Mouse (Mus musculus) embryo, embryonic 10.5 days (tissue): ENCODE measurements around the gene Ccr7.

Experiments used
- DNase-seq: peaks from one replicate; pipeline ENCODE4 v3.0.0-alpha.2; 2015; ENCODE audit warnings: low spot score

Gene Ccr7

GRCm38 (mm10) chr11:99153767-99154753 lies 817 bp downstream of the Ccr7 start:
- no peak for DNase-seq

- DNase-seq: no peak
These were observed 2.3 kb downstream of the Ccr7 start for GRCm38 (mm10) chr11:99152323-99153144.

- DNase-seq: no peak
These were observed 3.4 kb downstream of the Ccr7 start for GRCm38 (mm10) chr11:99151333-99151930.

- no peak for DNase-seq
These were observed 4.0 kb downstream of the Ccr7 start for GRCm38 (mm10) chr11:99150889-99151288.

GRCm38 (mm10) chr11:99149898-99150757 lies 4.7 kb downstream of the Ccr7 start:
- peak; percentile 94 for DNase-seq

- peak; percentile 54 for DNase-seq
These were observed 5.8 kb downstream of the Ccr7 start for GRCm38 (mm10) chr11:99148896-99149703.

GRCm38 (mm10) chr11:99148400-99148799 lies 6.5 kb downstream of the Ccr7 start:
- DNase-seq: no peak

GRCm38 (mm10) chr11:99147920-99148289 lies 7.0 kb downstream of the Ccr7 start:
- DNase-seq: peak; percentile 73

- DNase-seq: peak; percentile 73
These were observed 7.6 kb downstream of the Ccr7 start for GRCm38 (mm10) chr11:99147041-99147919.

GRCm38 (mm10) chr11:99146558-99146957 lies 8.3 kb downstream of the Ccr7 start:
- no peak for DNase-seq

- no peak for DNase-seq
These were observed 9.1 kb downstream of the Ccr7 start for GRCm38 (mm10) chr11:99145765-99146164.

- no peak for DNase-seq
These were observed 9.9 kb downstream of the Ccr7 start for GRCm38 (mm10) chr11:99144940-99145339.

GRCm38 (mm10) chr11:99144456-99144855 lies 10.4 kb downstream of the Ccr7 start:
- DNase-seq: no peak

GRCm38 (mm10) chr11:99143123-99144082 lies 11.5 kb downstream of the Ccr7 start:
- DNase-seq: peak; percentile 50

- DNase-seq: no peak
These were observed 12.3 kb downstream of the Ccr7 start for GRCm38 (mm10) chr11:99142493-99143095.

- DNase-seq: no peak
These were observed 12.8 kb downstream of the Ccr7 start for GRCm38 (mm10) chr11:99142046-99142445.

GRCm38 (mm10) chr11:99141600-99141999 lies 13.3 kb downstream of the Ccr7 start:
- DNase-seq: peak; percentile 55

- DNase-seq: no peak
These were observed 15.9 kb downstream of the Ccr7 start for GRCm38 (mm10) chr11:99138976-99139375.
